Mouse (Mus musculus) liver, adult 2 months (tissue): ENCODE data around the gene Cmas. TPM values are rescaled to one million over a fixed set of nuclear protein-coding genes. Genes with fewer than 3 reads are reported as not detected.

Source experiments
- DNase-seq: peaks from one replicate; pipeline ENCODE4 v3.0.0-alpha.2; 2011; ENCODE audit warnings: low read depth, low spot score; ENCODE audit errors: extremely low read depth
- H3K27ac ChIP-seq: fragments of 200-500 bp; replicated peaks from 2 replicates; pipeline ENCODE4 v1.5.1; 2012; ENCODE audit warnings: low read depth, mild to moderate bottlenecking, control low read depth, inconsistent platforms, low read length; ENCODE audit not compliant: insufficient read depth
- H3K27me3 ChIP-seq: fragments of 200-500 bp; 2 replicates; pipeline ENCODE4 v1.6.1; 2012; ENCODE audit warnings: mild to moderate bottlenecking, moderate library complexity, low read length, inconsistent platforms; ENCODE audit not compliant: control insufficient read depth, insufficient read depth
- H3K36me3 ChIP-seq: fragments of 200-500 bp; 2 replicates; pipeline ENCODE4 v1.6.1; 2012; ENCODE audit warnings: low read length, inconsistent platforms; ENCODE audit not compliant: control insufficient read depth, insufficient read depth
- H3K4me1 ChIP-seq: fragments of 200-500 bp; 2 replicates; pipeline ENCODE4 v1.6.1; 2011; ENCODE audit warnings: low read length; ENCODE audit not compliant: control insufficient read depth, insufficient read depth
- H3K4me3 ChIP-seq: fragments of 200-500 bp; 2 replicates; pipeline ENCODE4 v1.5.1; 2011; ENCODE audit warnings: low read depth, mild to moderate bottlenecking, control low read depth, low read length, moderate library complexity; ENCODE audit not compliant: insufficient read depth
- H3K79me2 ChIP-seq: fragments of 200-500 bp; 2 replicates; pipeline ENCODE4 v1.6.1; 2012; ENCODE audit warnings: inconsistent platforms, mild to moderate bottlenecking, low read length, moderate library complexity; ENCODE audit not compliant: control insufficient read depth, insufficient read depth
- H3K9ac ChIP-seq: fragments of 200-500 bp; 2 replicates; pipeline ENCODE4 v1.6.1; 2012; ENCODE audit warnings: low read depth, mild to moderate bottlenecking, control low read depth, inconsistent platforms, low read length
- CTCF ChIP-seq: fragments of 200-500 bp; IDR thresholded peaks from 2 replicates; pipeline ENCODE4 v1.5.1; 2011; ENCODE audit warnings: low read depth, low read length, control low read depth
- POLR2A ChIP-seq: fragments of 200-500 bp; IDR thresholded peaks from 2 replicates; pipeline ENCODE4 v1.6.1; 2011; ENCODE audit warnings: low read length, control low read depth; ENCODE audit not compliant: insufficient read depth; ENCODE audit errors: extremely low read depth
- WGBS: fragments of 180-500 bp; shearing (Covaris S2); methylation state at CpG from one replicate; pipeline ENCODE4 v1.1.7; 2018; 5-methylcytosine and 5-hydroxymethylcytosine counted together
- polyA plus RNA-seq: library from polyadenylated mRNA; depleted of rRNA; stranded (reverse); fragments of >200 nt; gene quantifications from 2 replicates; pipeline ENCODE4 v1.2.3, GENCODE M21; 2012
- total RNA-seq: library from RNA; depleted of rRNA; stranded (reverse); fragments of >200 nt; gene quantifications from 2 replicates; pipeline ENCODE4 v1.2.3, GENCODE M21; 2014

Cmas gene
- total and polyA plus RNA-seq, 2 experiments: 14.1 to 40.1 TPM

GRCm38 (mm10) chr6:142715026-142715425 is 41.5 kb upstream of the Cmas start:
- Histone ChIP-seq H3K36me3 (no peaks in the 10 kb centered on the region), H3K4me1 (no peaks in the 10 kb centered on the region), H3K9ac (no peak overlapping the region), H3K27ac (peak overlapping the region; percentile 42; the same call in 1 of the 2 replicates), H3K27me3 (no peaks in the 10 kb centered on the region), H3K79me2 (no peaks in the 10 kb centered on the region), H3K4me3 (no peak overlapping the region)
- 81% methylated on average over 8 of the region's 8 CpGs for WGBS
- peak; percentile 47 for DNase-seq
- TF ChIP-seq CTCF (no peak), POLR2A (no peak)

- DNase-seq: no peak
- H3K27me3 ChIP-seq: no peaks in the 10 kb centered on the region
- H3K27ac ChIP-seq: no peak overlapping the region
- H3K4me3 ChIP-seq: no peak overlapping the region
- WGBS: 62% methylated on average over 4 of the region's 4 CpGs
- TF ChIP-seq POLR2A: no peak
- TF ChIP-seq CTCF: no peak
- no peaks in the 10 kb centered on the region for H3K79me2 ChIP-seq
- no peak overlapping the region for H3K9ac ChIP-seq
- H3K4me1 ChIP-seq: no peaks in the 10 kb centered on the region
- H3K36me3 ChIP-seq: no peaks in the 10 kb centered on the region
These were observed 39.3 kb upstream of the Cmas start for GRCm38 (mm10) chr6:142717186-142717585.

- Histone ChIP-seq H3K79me2 (no peaks in the 10 kb centered on the region), H3K27ac (no peak overlapping the region), H3K4me3 (no peak overlapping the region), H3K36me3 (no peaks in the 10 kb centered on the region), H3K27me3 (no peaks in the 10 kb centered on the region), H3K9ac (no peak overlapping the region), H3K4me1 (no peaks in the 10 kb centered on the region)
- no peak for DNase-seq
- no peak for TF ChIP-seq CTCF
- TF ChIP-seq POLR2A: no peak
- 80% methylated on average over 7 of the region's 7 CpGs for WGBS
These were observed 38.3 kb upstream of the Cmas start for GRCm38 (mm10) chr6:142718167-142718566.

- H3K79me2 ChIP-seq: no peaks in the 10 kb centered on the region
- peaks cover 2% of the 10 kb centered on the region; the same call in 1 of the 2 replicates for H3K4me1 ChIP-seq
- no peaks in the 10 kb centered on the region for H3K27me3 ChIP-seq
- TF ChIP-seq POLR2A: no peak
- no peak for TF ChIP-seq CTCF
- DNase-seq: no peak
- H3K36me3 ChIP-seq: no peaks in the 10 kb centered on the region
- WGBS: 71% methylated on average over 6 of the region's 6 CpGs
- no peak overlapping the region for H3K9ac ChIP-seq
- H3K4me3 ChIP-seq: no peak overlapping the region
- no peak overlapping the region for H3K27ac ChIP-seq
These were observed 35.8 kb upstream of the Cmas start for GRCm38 (mm10) chr6:142720641-142721040.

GRCm38 (mm10) chr6:142721731-142722130 is 34.8 kb upstream of the Cmas start:
- H3K36me3 ChIP-seq: no peaks in the 10 kb centered on the region
- peaks cover 7% of the 10 kb centered on the region for H3K4me1 ChIP-seq
- TF ChIP-seq POLR2A: no peak
- no peak for TF ChIP-seq CTCF
- no peak overlapping the region for H3K9ac ChIP-seq
- WGBS: 92% methylated on average over 8 of the region's 8 CpGs
- H3K4me3 ChIP-seq: no peak overlapping the region
- no peak overlapping the region for H3K27ac ChIP-seq
- no peak for DNase-seq
- H3K79me2 ChIP-seq: no peaks in the 10 kb centered on the region
- H3K27me3 ChIP-seq: no peaks in the 10 kb centered on the region

- DNase-seq: peak; percentile 86
- Histone ChIP-seq H3K79me2 (no peaks in the 10 kb centered on the region), H3K4me1 (peaks cover 7% of the 10 kb centered on the region), H3K4me3 (no peak overlapping the region), H3K27me3 (no peaks in the 10 kb centered on the region), H3K27ac (no peak overlapping the region), H3K36me3 (no peaks in the 10 kb centered on the region), H3K9ac (no peak overlapping the region)
- TF ChIP-seq POLR2A: no peak
- no peak for TF ChIP-seq CTCF
- WGBS: 39% methylated on average over 4 of the region's 4 CpGs
These were observed 30.5 kb upstream of the Cmas start for GRCm38 (mm10) chr6:142726032-142726431.
